In genomic region chr12:71519520-71519919, GRCm38 (mm10) we compare ENCODE assay signal across 23 mouse cellular contexts.
"Had no signal": no experiment of that assay in that cellular context is flagged by ENCODE, and none has a peak within 500 bp of the region (broad histone marks: within the 10 kb centered on the region; RNA-seq: fewer than 3 reads in every experiment).

No protein-coding gene starts in this region.

- ATAC-seq: forebrain, embryonic 16.5 days; hindbrain, postnatal 0 days; intestine, embryonic 16.5 days had no signal

- H3K9me3 ChIP-seq: hindbrain, embryonic 13.5 days; hindbrain, embryonic 15.5 days; kidney, embryonic 15.5 days; limb, embryonic 13.5 days; limb, embryonic 15.5 days had no signal

- H3K4me2 ChIP-seq: hindbrain, embryonic 13.5 days; hindbrain, embryonic 15.5 days; kidney, embryonic 15.5 days; limb, embryonic 13.5 days; limb, embryonic 15.5 days had no signal

- H3K4me1 ChIP-seq: hindbrain, embryonic 15.5 days; limb, embryonic 15.5 days had no signal

- DNase-seq: gastrocnemius, adult 2 months; gastrocnemius, postnatal 14 days; gastrocnemius, postnatal 36 days; heart, adult 18-20 months; heart, postnatal 10 days; heart, postnatal 36 days; kidney, adult 11 months; kidney, adult 2 months; kidney, adult 9 months; kidney, postnatal 14 days; kidney, postnatal 36 days; layer of hippocampus, adult 9-11 months; layer of hippocampus, postnatal 36 days; left cerebral cortex, postnatal 4 days had no signal

- H3K27me3 ChIP-seq: hindbrain, embryonic 13.5 days; hindbrain, embryonic 15.5 days; kidney, embryonic 15.5 days; limb, embryonic 13.5 days; limb, embryonic 15.5 days had no signal

- H3K36me3 ChIP-seq: hindbrain, embryonic 13.5 days; hindbrain, embryonic 15.5 days; kidney, embryonic 15.5 days; limb, embryonic 13.5 days; limb, embryonic 15.5 days had no signal

- H3K27ac ChIP-seq: gastrocnemius, adult 2 months; hindbrain, embryonic 13.5 days; hindbrain, embryonic 15.5 days; hindbrain, postnatal 0 days; kidney, embryonic 15.5 days; kidney, postnatal 0 days; limb, embryonic 13.5 days; limb, embryonic 15.5 days had no signal

- H3K4me3 ChIP-seq: gastrocnemius, adult 2 months; hindbrain, embryonic 13.5 days; hindbrain, embryonic 15.5 days; kidney, embryonic 15.5 days; limb, embryonic 13.5 days; limb, embryonic 15.5 days had no signal

- H3K9ac ChIP-seq: hindbrain, embryonic 13.5 days; hindbrain, embryonic 15.5 days; kidney, embryonic 15.5 days; limb, embryonic 13.5 days; limb, embryonic 15.5 days had no signal
